Mouse (Mus musculus) ES-E14 (cell line): ENCODE measurements at regions not wholly inside any gene's neighbourhood (a gene's known extent, or its start where the extent isn't known, plus 50 kb on each side); places are given as distances from the start of the nearest gene placed in this dataset.

Source experiments
- DNase-seq: peaks from one replicate; pipeline ENCODE4 v3.0.0-alpha.2; 2013; ENCODE audit warnings: low read depth, low spot score
- H3K27ac ChIP-seq: 2 replicates; pipeline ENCODE4 v1.5.1; 2012; ENCODE audit warnings: low read depth, mild to moderate bottlenecking, low read length, moderate library complexity, mixed read lengths; ENCODE audit not compliant: poor library complexity, insufficient read depth, severe bottlenecking
- H3K36me3 ChIP-seq: 2 replicates; pipeline ENCODE4 v1.6.1; 2012; ENCODE audit warnings: mild to moderate bottlenecking, low read length, moderate library complexity, mixed read lengths; ENCODE audit not compliant: control insufficient read depth, poor library complexity, insufficient read depth, severe bottlenecking
- H3K4me1 ChIP-seq, 2 experiments: fragments of 150-350 bp in 1 of 2; sonication (generic) in 1 of 2; 2 replicates each; pipeline ENCODE4 v1.6.1; 2012; ENCODE audit warnings: low read length in 2 of 2, mild to moderate bottlenecking in 1 of 2, mixed read lengths in 1 of 2; ENCODE audit not compliant: control insufficient read depth in 2 of 2, insufficient read depth in 2 of 2, poor library complexity in 1 of 2
- H3K4me3 ChIP-seq, 2 experiments: fragments of 150-350 bp in 1 of 2; sonication (generic) in 1 of 2; 2 replicates each; pipeline ENCODE4 v1.5.1; 2012; ENCODE audit warnings: low read length in 2 of 2, low read depth in 1 of 2, mild to moderate bottlenecking in 1 of 2, mixed read lengths in 1 of 2; ENCODE audit not compliant: insufficient read depth in 1 of 2, poor library complexity in 1 of 2, severe bottlenecking in 1 of 2
- H3K9ac ChIP-seq: 2 replicates; pipeline ENCODE4 v1.6.1; 2012; ENCODE audit warnings: low read depth, mild to moderate bottlenecking, low read length, mixed read lengths; ENCODE audit not compliant: poor library complexity, insufficient read depth, severe bottlenecking
- H3K9me3 ChIP-seq: fragments of 150-350 bp; sonication (generic); 2 replicates; pipeline ENCODE4 v1.6.1; 2012; ENCODE audit warnings: low read depth, mild to moderate bottlenecking, low read length; ENCODE audit not compliant: control insufficient read depth, insufficient read depth
- CHD2 ChIP-seq: IDR thresholded peaks from 2 replicates; pipeline ENCODE4 v1.6.1; 2014; ENCODE audit warnings: mild to moderate bottlenecking, low read depth, low read length, inconsistent platforms
- HCFC1 ChIP-seq: IDR thresholded peaks from 2 replicates; pipeline ENCODE4 v1.6.1; 2012; ENCODE audit warnings: low read length, inconsistent platforms, borderline replicate concordance; ENCODE audit not compliant: insufficient read depth
- MAFK ChIP-seq: IDR thresholded peaks from 2 replicates; pipeline ENCODE4 v1.6.1; 2014; ENCODE audit warnings: mild to moderate bottlenecking, low read depth, low read length, inconsistent platforms; ENCODE audit not compliant: insufficient read depth
- ZC3H11A ChIP-seq: IDR thresholded peaks from 2 replicates; pipeline ENCODE4 v1.6.1; 2012; ENCODE audit warnings: low read depth, mild to moderate bottlenecking, inconsistent platforms, low read length, borderline replicate concordance
- ZNF384 ChIP-seq: IDR thresholded peaks from 2 replicates; pipeline ENCODE4 v1.6.1; 2012; ENCODE audit warnings: low read depth, low read length, inconsistent platforms
- in situ Hi-C, 2 experiments: fragments of 600-800 bp; cut with MboI; formaldehyde crosslinking; loops; one replicate each; pipeline ENCODE4 v1.15.1; 2025; ENCODE audit warnings: low sequenced_read_pairs in 2 of 2, inconsistent platforms in 1 of 2; ENCODE audit not compliant: unreplicated experiment in 2 of 2

GRCm38 (mm10) chr17:84027275-84027674 lies 160.5 kb downstream of the Zfp36l2 start:
- Histone ChIP-seq H3K4me1 (peaks cover 0 to 23% of the 10 kb centered on the region in 2 experiments; a peak in 2 of 4 replicates), H3K27ac (no peak overlapping the region), H3K36me3 (no peaks in the 10 kb centered on the region), H3K9me3 (no peaks in the 10 kb centered on the region), H3K4me3 (no peak overlapping the region), H3K9ac (no peak overlapping the region)
- TF ChIP-seq ZC3H11A (no peak), CHD2 (no peak)
- in situ Hi-C loops: no loop called here
- no peak for DNase-seq

DNA sequence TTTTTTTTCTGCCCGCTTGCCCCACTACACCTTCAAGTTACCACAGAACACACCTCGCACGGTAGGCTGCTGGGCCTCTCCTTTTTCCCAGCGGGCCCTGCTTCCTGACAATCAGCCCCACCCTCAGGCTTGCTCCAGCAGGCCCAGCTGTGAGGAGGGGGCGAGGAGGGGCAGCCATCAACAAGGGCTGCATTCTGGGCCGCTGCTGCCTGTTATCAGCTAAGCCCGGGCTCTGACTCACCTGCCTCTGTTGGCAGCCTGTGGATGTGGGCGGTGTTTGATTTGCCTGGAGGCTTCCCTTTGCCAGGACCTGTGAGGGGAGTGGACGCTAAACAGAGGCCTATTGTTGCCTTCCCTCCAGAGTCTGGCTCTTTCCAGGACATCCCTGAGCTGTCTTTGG lies 161.6 kb downstream of the Zfp36l2 start:
- no peak for DNase-seq
- Histone ChIP-seq H3K4me1 (peaks cover 0 to 23% of the 10 kb centered on the region in 2 experiments; a peak in 2 of 4 replicates), H3K9ac (no peak overlapping the region), H3K9me3 (no peaks in the 10 kb centered on the region), H3K4me3 (no peak overlapping the region; a peak in 1 of 4 replicates), H3K27ac (no peak overlapping the region; the same call in 1 of the 2 replicates), H3K36me3 (no peaks in the 10 kb centered on the region)
- TF ChIP-seq CHD2 (no peak), ZNF384 (no peak), ZC3H11A (no peak), MAFK (no peak), HCFC1 (no peak)
- in situ Hi-C loops: no loop called here

- Histone ChIP-seq H3K27ac (no peak overlapping the region), H3K4me1 (peaks cover 0 to 16% of the 10 kb centered on the region in 2 experiments; a peak in 2 of 4 replicates), H3K9me3 (no peaks in the 10 kb centered on the region), H3K36me3 (no peaks in the 10 kb centered on the region), H3K9ac (no peak overlapping the region), H3K4me3 (no peak overlapping the region)
- DNase-seq: no peak
- in situ Hi-C loops: no loop called here
- TF ChIP-seq ZC3H11A (no peak), MAFK (no peak), CHD2 (no peak), HCFC1 (no peak), ZNF384 (no peak)
These were observed 165.4 kb downstream of the Zfp36l2 start for GRCm38 (mm10) chr17:84022358-84022757.

DNA sequence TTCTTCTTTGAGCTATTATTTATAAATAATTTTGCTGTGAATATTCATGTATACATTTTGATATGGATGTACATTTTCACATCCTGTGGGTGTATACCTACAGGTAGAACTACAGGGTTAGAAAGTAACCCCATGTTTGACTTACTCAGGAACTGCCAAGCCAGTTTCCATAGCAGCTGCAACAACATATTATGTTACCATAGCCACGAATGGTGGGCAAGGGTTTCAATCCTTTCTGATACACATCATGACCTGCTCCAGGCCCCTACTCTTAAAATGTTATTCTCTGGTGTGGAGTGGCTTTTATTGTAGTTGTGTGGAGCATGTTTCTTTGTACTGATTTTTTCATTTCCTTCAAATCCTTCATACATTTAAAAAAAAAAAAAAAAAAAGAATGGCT lies 168.9 kb downstream of the Zfp36l2 start:
- no peak for TF ChIP-seq ZNF384
- no peak for TF ChIP-seq CHD2
- no peak for TF ChIP-seq ZC3H11A
- TF ChIP-seq MAFK: no peak
- TF ChIP-seq HCFC1: no peak
- no peaks in the 10 kb centered on the region for H3K36me3 ChIP-seq
- no peak for DNase-seq
- H3K4me3 ChIP-seq: no peak overlapping the region
- no peak overlapping the region for H3K9ac ChIP-seq
- H3K9me3 ChIP-seq: no peaks in the 10 kb centered on the region
- H3K4me1 ChIP-seq: no peaks in the 10 kb centered on the region
- H3K27ac ChIP-seq: no peak overlapping the region
- in situ Hi-C loops: no loop called here

- Histone ChIP-seq H3K36me3 (no peaks in the 10 kb centered on the region), H3K27ac (no peak overlapping the region), H3K4me3 (no peak overlapping the region), H3K4me1 (no peaks in the 10 kb centered on the region), H3K9ac (no peak overlapping the region), H3K9me3 (no peaks in the 10 kb centered on the region)
- no peak for DNase-seq
- in situ Hi-C loops: no loop called here
- no peak for TF ChIP-seq ZNF384
- TF ChIP-seq MAFK: no peak
- no peak for TF ChIP-seq HCFC1
- no peak for TF ChIP-seq ZC3H11A
- TF ChIP-seq CHD2: no peak
These were observed 169.9 kb downstream of the Zfp36l2 start for GRCm38 (mm10) chr17:84017891-84018290.
